12 mouse cellular contexts compared by ENCODE assay signal in the genomic region with DNA sequence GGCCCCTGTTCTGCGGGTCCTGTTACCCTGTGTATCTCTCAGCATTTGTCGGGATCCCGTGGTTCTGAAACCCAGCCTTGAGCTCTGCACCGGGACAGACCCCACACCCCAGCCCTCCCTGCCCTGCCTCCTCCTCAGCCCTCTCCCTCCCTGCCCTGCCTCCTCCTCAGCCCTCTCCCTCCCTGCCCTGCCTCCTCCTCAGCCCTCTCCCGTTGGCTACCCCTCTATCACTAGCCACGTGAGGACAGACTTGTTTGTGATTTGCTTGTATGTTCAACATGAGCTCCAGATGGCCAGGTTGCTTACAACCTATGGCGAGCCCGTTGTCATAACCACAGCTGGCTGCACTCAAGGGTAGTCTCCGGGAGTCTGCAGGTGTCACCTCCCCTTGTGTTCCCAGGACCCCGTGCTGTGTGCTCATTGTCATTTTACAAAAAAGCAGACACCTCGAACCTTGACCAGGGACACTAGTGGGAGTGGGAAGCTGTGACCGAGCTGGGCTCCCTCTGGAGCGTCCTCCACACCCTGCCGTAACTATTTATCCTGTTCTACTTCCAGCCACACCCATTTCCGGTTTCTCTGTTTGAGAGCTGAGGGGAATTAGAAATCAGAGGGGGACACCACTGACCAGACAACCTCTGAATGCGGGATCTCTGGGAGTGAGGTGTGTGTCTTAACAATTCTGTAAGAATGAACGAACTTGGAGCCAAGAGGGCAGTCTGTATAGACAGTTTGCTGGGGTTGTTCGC. TPM values are rescaled to one million over a fixed set of nuclear protein-coding genes. Genes with fewer than 3 reads are reported as not detected.
DNase-seq lines count a peak whose midpoint lies in the region; ATAC-seq lines count a peak whose summit lies in the region.
"Had no signal": no experiment of that assay in that cellular context is flagged by ENCODE, and none has a peak within 500 bp of the region (broad histone marks: within the 10 kb centered on the region; RNA-seq: fewer than 3 reads in every experiment).

No protein-coding gene starts in this region.

- H3K9me3 ChIP-seq in heart, embryonic 16.5 days (replicated peaks; ENCODE audit: control insufficient read depth, low read length): no peaks in the 10 kb centered on the region
- no peaks in the 10 kb centered on the region for H3K9me3 ChIP-seq in neural tube, embryonic 12.5 days
- H3K9me3 ChIP-seq in hindbrain, embryonic 15.5 days: no peaks in the 10 kb centered on the region
- H3K9me3 ChIP-seq in stomach, embryonic 14.5 days (ENCODE audit: control insufficient read depth, low read depth, low read length): no peaks in the 10 kb centered on the region

- ATAC-seq in heart, embryonic 16.5 days (replicated peaks; ENCODE audit: extremely low read depth, insufficient read depth, low FRiP score): 0 out of 2 replicates have a peak, but pooled peaks have one; percentile 18
- no peak for ATAC-seq in neural tube, embryonic 12.5 days (ENCODE audit: low FRiP score, low read depth)
- peak; percentile 46; the same call in 1 of the 2 replicates for ATAC-seq in hindbrain, embryonic 15.5 days (ENCODE audit: low FRiP score, low read depth)
- peak; percentile 31; the same call in 1 of the 2 replicates for ATAC-seq in stomach, embryonic 14.5 days (ENCODE audit: insufficient number of reproducible peaks, insufficient read depth, low FRiP score, low read depth)

- DNase-seq in heart, postnatal 14 days: no peak
- no peak for DNase-seq in neural tube, embryonic 10.5 days (ENCODE audit: extremely low spot score, low spot score)
- no peak for DNase-seq in frontal cortex, postnatal 25 days (ENCODE audit: low spot score in 2 of 2)
- no peak for DNase-seq in adrenal gland, adult 18-20 months (ENCODE audit: low spot score in 2 of 2)
- DNase-seq: adrenal gland, postnatal 14 days; cerebellum, adult 18-20 months; gastrocnemius, postnatal 14 days had no signal

- H3K4me3 ChIP-seq in heart, embryonic 16.5 days (ENCODE audit: low read length): no peak overlapping the region; the same call in 1 of the 2 replicates
- H3K4me3 ChIP-seq in neural tube, embryonic 12.5 days: no peak overlapping the region
- H3K4me3 ChIP-seq in hindbrain, embryonic 15.5 days: no peak overlapping the region
- no peak overlapping the region for H3K4me3 ChIP-seq in stomach, embryonic 14.5 days (ENCODE audit: low read depth, low read length)

- peaks cover 5% of the 10 kb centered on the region; the same call in 1 of the 2 replicates for H3K27me3 ChIP-seq in heart, embryonic 16.5 days (ENCODE audit: control insufficient read depth, insufficient read depth, low read length)
- no peaks in the 10 kb centered on the region for H3K27me3 ChIP-seq in neural tube, embryonic 12.5 days (replicated peaks)
- no peaks in the 10 kb centered on the region for H3K27me3 ChIP-seq in hindbrain, embryonic 15.5 days
- H3K27me3 ChIP-seq in stomach, embryonic 14.5 days (ENCODE audit: control insufficient read depth, insufficient read depth, low read length): no peaks in the 10 kb centered on the region

- H3K9ac ChIP-seq in heart, embryonic 16.5 days (ENCODE audit: low read length): no peak overlapping the region
- H3K9ac ChIP-seq in neural tube, embryonic 12.5 days: 0 out of 2 replicates have a peak overlapping the region, but pooled peaks have one; percentile 9
- no peak overlapping the region for H3K9ac ChIP-seq in hindbrain, embryonic 15.5 days
- no peak overlapping the region; the same call in 1 of the 2 replicates for H3K9ac ChIP-seq in stomach, embryonic 14.5 days (replicated peaks; ENCODE audit: low read depth, low read length)

- intact Hi-C loops in heart, postnatal 14 days (cut with DNase I): no loop called here

- peaks cover 7% of the 10 kb centered on the region for H3K4me1 ChIP-seq in heart, embryonic 16.5 days (ENCODE audit: control insufficient read depth, insufficient read depth, low read length)
- H3K4me1 ChIP-seq in neural tube, embryonic 12.5 days: peaks cover 26% of the 10 kb centered on the region
- peaks cover 14% of the 10 kb centered on the region; the same call in 1 of the 2 replicates for H3K4me1 ChIP-seq in hindbrain, embryonic 15.5 days (replicated peaks)
- H3K4me1 ChIP-seq in stomach, embryonic 14.5 days (ENCODE audit: control insufficient read depth, insufficient read depth, low read length): peaks cover 13% of the 10 kb centered on the region; the same call in 1 of the 2 replicates

- no peak overlapping the region for H3K27ac ChIP-seq in heart, embryonic 16.5 days (ENCODE audit: low read length)
- no peak overlapping the region for H3K27ac ChIP-seq in neural tube, embryonic 12.5 days
- H3K27ac ChIP-seq in hindbrain, embryonic 15.5 days (replicated peaks): no peak overlapping the region
- no peak overlapping the region for H3K27ac ChIP-seq in stomach, embryonic 14.5 days (ENCODE audit: low read length)

- 24% methylated on average over 18 of the region's 18 CpGs for WGBS in heart, embryonic 16.5 days
- WGBS in neural tube, embryonic 12.5 days: 31% methylated on average over 18 of the region's 18 CpGs
- 40% methylated on average over 18 of the region's 18 CpGs for WGBS in hindbrain, embryonic 15.5 days
- WGBS in stomach, embryonic 14.5 days: 14% methylated on average over 18 of the region's 18 CpGs

- H3K36me3 ChIP-seq in heart, embryonic 16.5 days (ENCODE audit: control insufficient read depth, insufficient read depth): no peaks in the 10 kb centered on the region
- no peaks in the 10 kb centered on the region for H3K36me3 ChIP-seq in neural tube, embryonic 12.5 days
- H3K36me3 ChIP-seq in hindbrain, embryonic 15.5 days: no peaks in the 10 kb centered on the region
- no peaks in the 10 kb centered on the region for H3K36me3 ChIP-seq in stomach, embryonic 14.5 days (ENCODE audit: control insufficient read depth, insufficient read depth, low read length)

- peak overlapping the region; percentile 47 for H3K4me2 ChIP-seq in heart, embryonic 16.5 days (ENCODE audit: low read depth, low read length)
- H3K4me2 ChIP-seq in neural tube, embryonic 12.5 days (replicated peaks): peak overlapping the region; percentile 5; the same call in 1 of the 2 replicates
- H3K4me2 ChIP-seq in hindbrain, embryonic 15.5 days: 0 out of 2 replicates have a peak overlapping the region, but pooled peaks have one; percentile 14
- H3K4me2 ChIP-seq in stomach, embryonic 14.5 days (replicated peaks; ENCODE audit: low read depth, low read length): peak overlapping the region; percentile 35

RNA-seq across cellular contexts. Expression of a gene that starts 26.4 kb away (rescaled TPM):
- 0.07 and 0.14 TPM in 2 replicates for polyA plus RNA-seq in heart, embryonic 16.5 days (2015; fragmentation: Nextera tagmentation; extraction: Ambion mirVana)
- under 1 TPM; 0.37 to 0.93 TPM for total RNA-seq in heart, postnatal 14 days (2021)
- polyA plus RNA-seq in neural tube, embryonic 12.5 days (2016; fragmentation: Nextera tagmentation; extraction: Ambion mirVana): 0.49 and 0.55 TPM in 2 replicates
- 3.3 and 3.9 TPM in 2 replicates for polyA plus RNA-seq in hindbrain, embryonic 15.5 days (2015; fragmentation: Nextera tagmentation; extraction: Ambion mirVana)
- 0.86 and 1.1 TPM in 2 replicates for polyA plus RNA-seq in stomach, embryonic 14.5 days (2014; fragmentation: Nextera tagmentation; extraction: Ambion mirVana)
- total RNA-seq in adrenal gland, adult 18-20 months (2021): 1 to 10 TPM; 2.3 to 9.4 TPM
- total RNA-seq: liver, adult 2 months had no signal

RNA-seq across cellular contexts. Expression of a gene that starts 46.7 kb away (rescaled TPM):
- polyA plus RNA-seq in heart, embryonic 16.5 days (2015; fragmentation: Nextera tagmentation; extraction: Ambion mirVana): 4.3 and 5.3 TPM in 2 replicates
- total RNA-seq in heart, postnatal 14 days (2021): 1 to 10 TPM; 1.1 to 2.0 TPM
- polyA plus RNA-seq in neural tube, embryonic 12.5 days (2016; fragmentation: Nextera tagmentation; extraction: Ambion mirVana): 106 and 125 TPM in 2 replicates
- 42.8 and 44.9 TPM in 2 replicates for polyA plus RNA-seq in hindbrain, embryonic 15.5 days (2015; fragmentation: Nextera tagmentation; extraction: Ambion mirVana)
- polyA plus RNA-seq in stomach, embryonic 14.5 days (2014; fragmentation: Nextera tagmentation; extraction: Ambion mirVana): 8.5 and 9.3 TPM in 2 replicates
- total RNA-seq in adrenal gland, adult 18-20 months (2021): 1 to 10 TPM; 2.1 to 3.5 TPM
